Mouse (Mus musculus) stomach, embryonic 15.5 days (tissue): ENCODE results near the gene Ltc4s. TPM values are rescaled to one million over a fixed set of nuclear protein-coding genes. Genes with fewer than 3 reads are reported as not detected.

ENCODE experiments used
- ATAC-seq: fragments of 200-750 bp; cut with Nextera tagmentation; 2 replicates; pipeline ENCODE4 v1.8.0; 2017; ENCODE audit warnings: low read depth, moderate number of reproducible peaks, moderate TSS enrichment; ENCODE audit not compliant: insufficient read depth, low FRiP score
- H3K27ac ChIP-seq: fragments of 300-500 bp; sonication (generic); 2 replicates; pipeline ENCODE4 v1.5.1; 2015; ENCODE audit warnings: mild to moderate bottlenecking, inconsistent platforms
- H3K27me3 ChIP-seq: fragments of 300-500 bp; sonication (generic); replicated peaks from 2 replicates; pipeline ENCODE4 v1.6.1; 2015; ENCODE audit warnings: inconsistent platforms
- H3K36me3 ChIP-seq: fragments of 300-500 bp; sonication (generic); 2 replicates; pipeline ENCODE4 v1.6.1; 2015; ENCODE audit warnings: inconsistent platforms
- H3K4me1 ChIP-seq: fragments of 300-500 bp; sonication (generic); 2 replicates; pipeline ENCODE4 v1.6.1; 2015; ENCODE audit warnings: inconsistent platforms
- H3K4me2 ChIP-seq: fragments of 300-500 bp; sonication (generic); 2 replicates; pipeline ENCODE4 v1.6.1; 2015; ENCODE audit warnings: mild to moderate bottlenecking, inconsistent platforms
- H3K4me3 ChIP-seq: fragments of 300-500 bp; sonication (generic); replicated peaks from 2 replicates; pipeline ENCODE4 v1.5.1; 2015; ENCODE audit warnings: inconsistent platforms
- H3K9ac ChIP-seq: fragments of 300-500 bp; sonication (generic); 2 replicates; pipeline ENCODE4 v1.6.1; 2015; ENCODE audit warnings: inconsistent platforms
- H3K9me3 ChIP-seq: fragments of 300-500 bp; sonication (generic); 2 replicates; pipeline ENCODE4 v1.6.1; 2016; ENCODE audit warnings: inconsistent platforms
- WGBS: fragments of 180-500 bp; shearing (Covaris S2); methylation state at CpG from one replicate; pipeline ENCODE4 v1.1.7; 2015; 5-methylcytosine and 5-hydroxymethylcytosine counted together
- polyA plus RNA-seq: library from polyadenylated mRNA; unstranded; fragments of >200 nt; fragmentation: Nextera tagmentation; extraction: Ambion mirVana; gene quantifications from 2 replicates; pipeline ENCODE4 v1.2.1, GENCODE M21; 2015

Gene Ltc4s
- polyA plus RNA-seq, 1 experiment from 2014 or later, result 4.5 TPM

- H3K4me3 ChIP-seq, result no peak overlapping the region
- peaks cover 20% of the 10 kb centered on the region for H3K36me3 ChIP-seq
- H3K27me3 ChIP-seq, result no peaks in the 10 kb centered on the region
- no peak overlapping the region for H3K4me2 ChIP-seq
- ATAC-seq, result no peak
- H3K9ac ChIP-seq, result no peak overlapping the region
- no peaks in the 10 kb centered on the region for H3K4me1 ChIP-seq
- H3K27ac ChIP-seq, result no peak overlapping the region
- WGBS, result 81% methylated on average over 2 of the region's 2 CpGs
- no peaks in the 10 kb centered on the region for H3K9me3 ChIP-seq
These were observed 30.7 kb upstream of the Ltc4s start for GRCm38 (mm10) chr11:50269163-50269562.

- peaks cover 35% of the 10 kb centered on the region for H3K36me3 ChIP-seq
- H3K27me3 ChIP-seq, result no peaks in the 10 kb centered on the region
- H3K27ac ChIP-seq, result no peak overlapping the region
- no peak overlapping the region for H3K9ac ChIP-seq
- H3K4me1 ChIP-seq, result no peaks in the 10 kb centered on the region
- no peak overlapping the region for H3K4me2 ChIP-seq
- no peak for ATAC-seq
- WGBS, result 90% methylated on average over 3 of the region's 3 CpGs
- no peaks in the 10 kb centered on the region for H3K9me3 ChIP-seq
- no peak overlapping the region for H3K4me3 ChIP-seq
These were observed 28.6 kb upstream of the Ltc4s start for GRCm38 (mm10) chr11:50266997-50267396.

GRCm38 (mm10) chr11:50265931-50266330 is 27.5 kb upstream of the Ltc4s start:
- H3K36me3 ChIP-seq, result peaks cover 44% of the 10 kb centered on the region
- no peak for ATAC-seq
- H3K9me3 ChIP-seq, result no peaks in the 10 kb centered on the region
- H3K27ac ChIP-seq, result no peak overlapping the region
- H3K9ac ChIP-seq, result no peak overlapping the region
- WGBS, result 83% methylated on average over 8 of the region's 8 CpGs
- no peaks in the 10 kb centered on the region for H3K27me3 ChIP-seq
- H3K4me2 ChIP-seq, result no peak overlapping the region
- H3K4me1 ChIP-seq, result no peaks in the 10 kb centered on the region
- H3K4me3 ChIP-seq, result no peak overlapping the region

DNA sequence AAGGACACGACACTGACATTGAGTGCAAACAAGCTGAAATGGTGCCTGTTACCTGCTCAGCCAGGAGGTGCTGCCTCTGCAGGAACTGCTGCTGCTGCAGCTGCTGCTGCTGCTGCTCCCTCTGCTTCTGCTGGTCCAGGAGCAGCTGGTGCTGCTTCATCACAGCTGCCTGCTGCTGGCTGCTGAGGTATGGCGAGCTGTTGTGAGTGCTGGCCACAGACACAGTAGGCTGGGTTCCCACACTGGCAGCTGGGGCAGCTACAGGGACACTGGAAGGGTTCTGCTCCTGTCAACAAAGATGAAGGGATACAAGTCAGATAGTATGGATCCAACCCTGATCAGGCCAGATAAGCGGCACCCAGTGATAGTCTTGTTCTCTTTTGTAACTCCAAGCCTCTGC is 24.8 kb upstream of the Ltc4s start:
- H3K36me3 ChIP-seq, result peaks cover 62% of the 10 kb centered on the region
- H3K9me3 ChIP-seq, result no peaks in the 10 kb centered on the region
- H3K27ac ChIP-seq, result no peak overlapping the region
- no peak overlapping the region for H3K9ac ChIP-seq
- no peaks in the 10 kb centered on the region for H3K27me3 ChIP-seq
- H3K4me1 ChIP-seq, result no peaks in the 10 kb centered on the region
- 86% methylated on average over 3 of the region's 3 CpGs for WGBS
- no peak overlapping the region for H3K4me2 ChIP-seq
- no peak overlapping the region for H3K4me3 ChIP-seq
- ATAC-seq, result no peak

DNA sequence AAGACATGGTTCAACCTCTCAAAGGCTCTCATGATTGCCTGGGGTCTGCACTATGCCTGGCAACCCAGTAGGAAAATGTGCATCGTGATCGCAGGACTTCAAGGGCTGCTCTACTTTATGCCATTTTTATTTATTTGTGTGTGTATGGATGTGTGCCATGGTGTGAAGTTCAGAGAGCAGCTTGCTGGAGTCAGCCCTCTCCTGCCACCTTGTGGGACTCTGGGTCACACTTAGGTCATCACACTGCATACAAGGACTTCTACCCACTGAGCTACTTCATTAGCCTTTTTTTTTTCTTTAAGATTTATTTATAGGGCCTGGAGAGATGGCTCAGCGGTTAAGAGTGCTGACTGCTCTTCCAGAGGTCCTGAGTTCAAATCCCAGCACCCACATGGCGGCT is 23.6 kb upstream of the Ltc4s start:
- no peak overlapping the region for H3K9ac ChIP-seq
- no peaks in the 10 kb centered on the region for H3K9me3 ChIP-seq
- no peak for ATAC-seq
- H3K4me3 ChIP-seq, result no peak overlapping the region
- no peak overlapping the region for H3K4me2 ChIP-seq
- 88% methylated on average over 4 of the region's 4 CpGs for WGBS
- H3K36me3 ChIP-seq, result peaks cover 67% of the 10 kb centered on the region
- H3K4me1 ChIP-seq, result no peaks in the 10 kb centered on the region
- H3K27me3 ChIP-seq, result no peaks in the 10 kb centered on the region
- H3K27ac ChIP-seq, result no peak overlapping the region

DNA sequence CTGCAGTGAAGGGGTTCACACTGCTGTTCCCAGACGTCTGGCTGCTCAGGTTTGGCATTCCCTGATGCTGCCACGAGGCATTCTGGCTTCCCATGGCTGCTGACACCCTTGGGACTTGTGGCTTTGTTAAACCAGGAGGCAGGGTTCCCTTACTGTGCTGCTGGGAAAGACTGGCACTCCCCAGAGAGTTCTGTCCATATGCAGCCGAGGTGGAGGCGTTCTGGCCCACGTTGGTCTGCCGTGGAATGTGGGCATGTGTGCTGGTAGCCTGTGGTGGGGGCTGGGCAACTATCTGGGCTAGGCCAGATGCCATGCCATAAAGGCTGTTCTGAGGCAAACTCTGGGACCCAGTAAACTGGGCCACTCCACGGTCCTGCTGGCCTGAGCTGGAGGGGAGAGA is 19.9 kb upstream of the Ltc4s start:
- Histone ChIP-seq H3K27ac (no peak overlapping the region), H3K4me1 (no peaks in the 10 kb centered on the region), H3K27me3 (no peaks in the 10 kb centered on the region), H3K4me2 (no peak overlapping the region), H3K9ac (no peak overlapping the region), H3K4me3 (no peak overlapping the region), H3K36me3 (peaks cover 47% of the 10 kb centered on the region), H3K9me3 (no peaks in the 10 kb centered on the region)
- no peak for ATAC-seq
- WGBS, result 87% methylated on average over 7 of the region's 7 CpGs

GRCm38 (mm10) chr11:50256615-50257014 is 18.2 kb upstream of the Ltc4s start:
- 81% methylated on average over 7 of the region's 7 CpGs for WGBS
- H3K4me2 ChIP-seq, result no peak overlapping the region

DNA sequence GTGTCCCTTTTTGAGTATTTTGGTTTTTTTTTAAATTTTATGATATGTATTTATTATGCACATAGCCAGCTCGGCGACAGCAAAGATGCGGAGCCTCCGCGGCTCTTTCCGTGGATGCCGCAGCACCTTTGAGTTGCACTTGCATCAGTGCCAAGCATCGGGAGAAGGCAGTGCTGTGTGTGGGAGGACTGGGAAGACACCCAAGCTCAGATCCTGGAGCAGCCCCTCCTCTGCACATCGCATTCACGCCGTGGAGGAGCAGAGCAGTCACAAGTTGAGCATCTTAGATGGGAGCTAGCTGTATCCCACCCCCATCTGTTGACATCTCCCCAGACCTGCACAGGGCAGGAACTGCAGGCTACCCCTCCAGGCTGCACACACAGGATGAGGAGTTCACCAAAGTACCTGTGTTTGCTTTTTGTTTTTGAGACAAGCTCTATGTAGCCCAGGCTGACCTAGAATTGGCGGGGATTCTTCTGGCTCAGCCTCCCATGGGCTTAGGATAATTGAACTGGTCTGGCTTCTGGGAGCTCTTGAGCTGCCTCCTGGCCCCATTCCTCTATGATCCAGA is 15.7 kb upstream of the Ltc4s start:
- Histone ChIP-seq H3K9ac (no peak overlapping the region), H3K27me3 (no peaks in the 10 kb centered on the region), H3K36me3 (peaks cover 16% of the 10 kb centered on the region), H3K4me1 (no peaks in the 10 kb centered on the region; the same call in 1 of the 2 replicates), H3K27ac (no peak overlapping the region), H3K4me2 (no peak overlapping the region), H3K4me3 (no peak overlapping the region), H3K9me3 (no peaks in the 10 kb centered on the region)
- 0 out of 2 replicates have a peak, but pooled peaks have one; percentile 9 for ATAC-seq
- 78% methylated on average over 12 of the region's 12 CpGs for WGBS

More at GRCm38 (mm10) chr11:50256615-50257014, 18.2 kb upstream of the Ltc4s start:
- no peaks in the 10 kb centered on the region for H3K9me3 ChIP-seq
- H3K4me3 ChIP-seq, result no peak overlapping the region
- no peak overlapping the region for H3K27ac ChIP-seq
- peaks cover 31% of the 10 kb centered on the region for H3K36me3 ChIP-seq
- H3K4me1 ChIP-seq, result no peaks in the 10 kb centered on the region; the same call in 1 of the 2 replicates
- no peak for ATAC-seq
- H3K27me3 ChIP-seq, result no peaks in the 10 kb centered on the region
- H3K9ac ChIP-seq, result no peak overlapping the region

- no peak for ATAC-seq
- H3K27ac ChIP-seq, result no peak overlapping the region
These were observed 15.0 kb upstream of the Ltc4s start for GRCm38 (mm10) chr11:50253393-50253792.

DNA sequence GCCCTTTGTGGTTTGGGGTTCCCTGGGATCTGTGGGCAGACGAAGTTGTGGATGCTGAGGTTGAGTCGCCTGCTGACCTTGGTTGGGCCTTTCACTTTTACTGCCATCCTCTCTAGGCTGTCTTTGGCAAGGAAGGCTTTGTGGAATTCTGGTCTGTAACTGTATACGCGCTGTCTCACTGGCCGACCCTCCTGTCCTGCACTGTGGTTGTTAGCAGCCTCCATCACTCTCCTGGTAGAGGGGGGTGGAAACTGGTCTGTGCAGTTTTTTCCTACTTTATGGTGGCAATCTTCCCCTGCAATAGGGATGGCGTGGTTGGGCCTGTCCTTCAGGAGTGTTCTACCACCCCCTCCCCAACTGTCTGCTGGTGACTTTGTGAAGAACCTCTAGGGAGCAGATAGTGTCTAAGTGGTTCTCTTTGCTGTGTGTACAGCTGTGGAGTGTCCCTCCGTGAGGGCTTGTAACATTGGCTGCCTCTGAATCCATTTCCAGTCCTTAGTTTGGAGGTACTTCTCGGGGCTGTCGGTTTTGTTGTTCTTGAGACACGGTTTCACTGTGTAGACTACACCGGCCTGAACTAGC is 14.4 kb upstream of the Ltc4s start:
- Histone ChIP-seq H3K4me2 (no peak overlapping the region), H3K9me3 (no peaks in the 10 kb centered on the region), H3K27me3 (no peaks in the 10 kb centered on the region), H3K4me3 (no peak overlapping the region), H3K9ac (no peak overlapping the region), H3K4me1 (no peaks in the 10 kb centered on the region; the same call in 1 of the 2 replicates), H3K36me3 (peaks cover 4% of the 10 kb centered on the region; the same call in 1 of the 2 replicates), H3K27ac (no peak overlapping the region)
- WGBS, result 53% methylated on average over 11 of the region's 11 CpGs
- ATAC-seq, result no peak

More at GRCm38 (mm10) chr11:50253393-50253792, 15.0 kb upstream of the Ltc4s start:
- WGBS, result 38% methylated on average over 1 of the region's 1 CpGs
- H3K4me2 ChIP-seq, result no peak overlapping the region
- H3K27me3 ChIP-seq, result no peaks in the 10 kb centered on the region
- H3K36me3 ChIP-seq, result peaks cover 10% of the 10 kb centered on the region
- no peaks in the 10 kb centered on the region for H3K9me3 ChIP-seq
- H3K9ac ChIP-seq, result no peak overlapping the region
- no peaks in the 10 kb centered on the region; the same call in 1 of the 2 replicates for H3K4me1 ChIP-seq
- no peak overlapping the region for H3K4me3 ChIP-seq

GRCm38 (mm10) chr11:50252166-50252565 is 13.8 kb upstream of the Ltc4s start:
- no peaks in the 10 kb centered on the region; the same call in 1 of the 2 replicates for H3K4me1 ChIP-seq
- H3K9ac ChIP-seq, result no peak overlapping the region
- H3K27me3 ChIP-seq, result no peaks in the 10 kb centered on the region
- H3K27ac ChIP-seq, result no peak overlapping the region
- peaks cover 3% of the 10 kb centered on the region; the same call in 1 of the 2 replicates for H3K36me3 ChIP-seq
- H3K4me3 ChIP-seq, result no peak overlapping the region
- no peaks in the 10 kb centered on the region for H3K9me3 ChIP-seq
- no peak overlapping the region for H3K4me2 ChIP-seq
- WGBS, result 47% methylated on average over 3 of the region's 3 CpGs
- no peak for ATAC-seq

- no peaks in the 10 kb centered on the region for H3K36me3 ChIP-seq
- no peak for ATAC-seq
- no peak overlapping the region for H3K9ac ChIP-seq
- H3K4me1 ChIP-seq, result no peaks in the 10 kb centered on the region; the same call in 1 of the 2 replicates
- no peak overlapping the region for H3K4me2 ChIP-seq
- no peak overlapping the region for H3K4me3 ChIP-seq
- no peaks in the 10 kb centered on the region for H3K27me3 ChIP-seq
- no peaks in the 10 kb centered on the region for H3K9me3 ChIP-seq
- 70% methylated on average over 7 of the region's 7 CpGs for WGBS
- no peak overlapping the region for H3K27ac ChIP-seq
These were observed 10.2 kb upstream of the Ltc4s start for GRCm38 (mm10) chr11:50248473-50249171.
